Mouse (Mus musculus) left cerebral cortex, postnatal 36 days (tissue): ENCODE measurements around the gene Arhgap19. TPM values are rescaled to one million over a fixed set of nuclear protein-coding genes. Genes with fewer than 3 reads are reported as not detected.
"Not testable (repeated sequence)": the region's sequence is repeated elsewhere in the genome, so short reads cannot be mapped to it uniquely, and the experiment has no call there.

Source experiments
- DNase-seq, 2 experiments: peaks; one replicate each; pipeline ENCODE4 v3.0.0; 2021 to 2022; ENCODE audit warnings: low spot score in 2 of 2, mixed read lengths in 1 of 2
- intact Hi-C: fragments of 180-260 bp; cut with DNase I; formaldehyde crosslinking; loops from one replicate; pipeline ENCODE4 v1.15.1; 2025
- total RNA-seq, 2 experiments: library from RNA; stranded (reverse); gene quantifications; 2 replicates each; pipeline ENCODE4 v1.2.3; 2021

The Arhgap19 gene
- total RNA-seq: 1 to 10 TPM; 2.7 to 3.4 TPM

GRCm38 (mm10) chr19:41801742-41802369 lies at the start of gene Arhgap19:
Gene Arhgap19 (minus strand): TSS chr19:41802047.
- peak; percentile 85 to 86 for DNase-seq
- intact Hi-C loops: no loop called here

- intact Hi-C loops: no loop called here
- no peak for DNase-seq
These were observed 49.1 kb upstream of the Arhgap19 start for GRCm38 (mm10) chr19:41850719-41851543.

GRCm38 (mm10) chr19:41850021-41850718 lies 48.3 kb upstream of the Arhgap19 start:
- intact Hi-C loops: no loop called here
- DNase-seq: no peak

GRCm38 (mm10) chr19:41847992-41848851 lies 46.4 kb upstream of the Arhgap19 start, which contains the start of gene Frat2:
Gene Frat2 (minus strand): TSS chr19:41848132.
- intact Hi-C loops: loop anchor here (2.0 kb wide), 1 partner anchor 17 kb away; no protein-coding TSS in a partner anchor
- peak; percentile 88 to 89 for DNase-seq

GRCm38 (mm10) chr19:41847614-41847991 lies 45.8 kb upstream of the Arhgap19 start:
- not testable (repeated sequence) for DNase-seq
- intact Hi-C loops: loop anchor here (2.0 kb wide), 1 partner anchor 17 kb away; no protein-coding TSS in a partner anchor

GRCm38 (mm10) chr19:41847091-41847581 lies 45.3 kb upstream of the Arhgap19 start:
- DNase-seq: peak; percentile 58 to 68
- intact Hi-C loops: loop anchor here (2.0 kb wide), 1 partner anchor 16 kb away; no protein-coding TSS in a partner anchor

GRCm38 (mm10) chr19:41846366-41847090 lies 44.7 kb upstream of the Arhgap19 start:
- peak in 1 of 2 experiments; percentile 15 for DNase-seq
- intact Hi-C loops: loop anchor here (2.0 kb wide), 1 partner anchor 16 kb away; no protein-coding TSS in a partner anchor

- DNase-seq: no peak
- intact Hi-C loops: no loop called here
These were observed 42.5 kb upstream of the Arhgap19 start for GRCm38 (mm10) chr19:41844345-41844744.

- DNase-seq: no peak
- intact Hi-C loops: no loop called here
These were observed 40.9 kb upstream of the Arhgap19 start for GRCm38 (mm10) chr19:41842706-41843105.

GRCm38 (mm10) chr19:41842196-41842595 lies 40.3 kb upstream of the Arhgap19 start:
- no peak for DNase-seq
- intact Hi-C loops: no loop called here

GRCm38 (mm10) chr19:41841105-41841750 lies 39.4 kb upstream of the Arhgap19 start:
- DNase-seq: no peak
- intact Hi-C loops: no loop called here

GRCm38 (mm10) chr19:41839685-41840084 lies 37.8 kb upstream of the Arhgap19 start:
- DNase-seq: no peak
- intact Hi-C loops: no loop called here

- intact Hi-C loops: no loop called here
- DNase-seq: no peak
These were observed 37.0 kb upstream of the Arhgap19 start for GRCm38 (mm10) chr19:41838808-41839207.

- intact Hi-C loops: no loop called here
- DNase-seq: no peak
These were observed 36.0 kb upstream of the Arhgap19 start for GRCm38 (mm10) chr19:41837917-41838261.

GRCm38 (mm10) chr19:41837194-41837916 lies 35.5 kb upstream of the Arhgap19 start:
- no peak for DNase-seq
- intact Hi-C loops: no loop called here

- intact Hi-C loops: no loop called here
- no peak for DNase-seq
These were observed 34.9 kb upstream of the Arhgap19 start for GRCm38 (mm10) chr19:41836719-41837118.

GRCm38 (mm10) chr19:41835816-41836215 lies 34.0 kb upstream of the Arhgap19 start:
- intact Hi-C loops: no loop called here
- DNase-seq: no peak
